Mouse (Mus musculus): ENCODE data around the gene Tjap1. TPM values are rescaled to one million over a fixed set of nuclear protein-coding genes. Genes with fewer than 3 reads are reported as not detected.

The Tjap1 gene
- total and polyA plus RNA-seq, 3 experiments = 12.9 to 41.2 TPM; not detected in 1

DNA sequence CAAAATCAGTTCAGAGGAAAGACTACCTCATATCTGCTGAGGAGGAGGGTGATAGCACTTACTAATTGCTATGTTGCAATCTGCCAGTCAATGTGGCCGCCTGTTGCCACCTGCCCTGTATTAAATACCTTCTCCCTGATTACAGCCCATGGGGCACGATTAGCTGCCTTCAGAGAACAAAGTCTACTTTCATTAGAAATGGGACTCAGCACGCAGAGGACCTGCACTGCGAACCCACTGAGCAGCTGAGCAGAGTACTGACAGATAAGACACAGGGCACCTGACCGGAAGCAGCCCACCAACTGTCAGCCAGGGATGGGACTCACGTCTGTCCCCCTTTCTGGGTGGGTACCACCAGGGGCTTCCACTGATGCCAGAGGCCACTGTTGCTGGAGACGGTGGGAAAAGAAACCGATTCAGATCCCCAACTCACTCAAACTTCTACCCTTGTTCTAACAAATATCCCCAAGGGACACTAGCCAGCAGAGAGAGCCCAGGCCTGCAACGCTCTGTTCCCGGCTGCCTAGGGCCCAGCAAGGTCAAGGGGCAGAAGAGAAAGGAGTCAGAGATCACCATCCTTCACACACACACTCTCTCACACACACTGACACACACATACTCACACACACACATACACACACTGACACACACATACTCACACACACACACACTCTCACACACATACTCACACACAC is 14.7 kb downstream of the Tjap1 start:
- H3K9ac ChIP-seq (ENCODE audit: control insufficient read depth, low read depth, low read length, poor library complexity, severe bottlenecking) = no peak overlapping the region
- H3K36me3 ChIP-seq (ENCODE audit: control insufficient read depth in 1 of 2, insufficient read depth in 2 of 2, low read length in 2 of 2) = peaks cover 0 to 8% of the 10 kb centered on the region in 2 experiments; a peak in 2 of 4 replicates
- H3K79me2 ChIP-seq (ENCODE audit: control insufficient read depth, insufficient read depth, low read length, poor library complexity) = no peaks in the 10 kb centered on the region
- TF ChIP-seq MAFK (IDR thresholded peaks at IDR 0.05; ENCODE audit: borderline replicate concordance, low read depth, low read length) (no peak), MYB (IDR thresholded peaks at IDR 0.05; ENCODE audit: low read depth, low read length) (no peak), SMC3 (IDR thresholded peaks at IDR 0.05; ENCODE audit: low read depth, low read length) (no peak), RCOR1 (IDR thresholded peaks at IDR 0.05; ENCODE audit: low read depth, low read length) (no peak), USF1 (IDR thresholded peaks at IDR 0.05; ENCODE audit: low read depth, low read length) (no peak), USF2 (IDR thresholded peaks at IDR 0.05; ENCODE audit: borderline replicate concordance in 1 of 2, insufficient read depth in 1 of 2, low read depth in 1 of 2, low read length in 2 of 2) (no peak), ZNF384 (IDR thresholded peaks at IDR 0.05; ENCODE audit: low read depth, low read length) (no peak), EP300 (IDR thresholded peaks at IDR 0.05; ENCODE audit: low read depth in 1 of 2, low read length in 2 of 2) (no peak), SIN3A (IDR thresholded peaks at IDR 0.05; ENCODE audit: low read length) (no peak), JUND (IDR thresholded peaks at IDR 0.05; ENCODE audit: low read depth, low read length) (no peak), ELF1 (IDR thresholded peaks at IDR 0.05; ENCODE audit: low read depth, low read length) (no peak), ZC3H11A (IDR thresholded peaks at IDR 0.05; ENCODE audit: low read depth, low read length) (no peak), GABPA (IDR thresholded peaks at IDR 0.05; ENCODE audit: low read depth, low read length) (no peak), RAD21 (IDR thresholded peaks at IDR 0.05; ENCODE audit: low read depth, low read length) (no peak), POLR2AphosphoS2 (IDR thresholded peaks at IDR 0.05; ENCODE audit: low read length) (no peak), BHLHE40 (IDR thresholded peaks at IDR 0.05; ENCODE audit: borderline replicate concordance, low read depth, low read length) (no peak), E2F4 (IDR thresholded peaks at IDR 0.05; ENCODE audit: borderline replicate concordance, low read depth, low read length) (no peak), ZKSCAN1 (IDR thresholded peaks at IDR 0.05; ENCODE audit: low read depth, low read length) (no peak), POLR2AphosphoS5 (IDR thresholded peaks at IDR 0.05; ENCODE audit: borderline replicate concordance, low read depth, low read length) (no peak)
- no peak for DNase-seq (ENCODE audit: low read depth, low spot score)
- no peaks in the 10 kb centered on the region for H3K27me3 ChIP-seq (ENCODE audit: control insufficient read depth in 1 of 2, insufficient read depth in 2 of 2, low read length in 2 of 2)
- no peak overlapping the region for H3K27ac ChIP-seq (ENCODE audit: control insufficient read depth, low read depth, low read length)
- no peaks in the 10 kb centered on the region for H3K9me3 ChIP-seq (replicated peaks; ENCODE audit: insufficient read depth, low read length)
- H3K4me1 ChIP-seq (ENCODE audit: control insufficient read depth in 1 of 2, insufficient read depth in 2 of 2, low read length in 2 of 2) = no peaks in the 10 kb centered on the region
- no peak overlapping the region for H3K4me3 ChIP-seq (ENCODE audit: control insufficient read depth in 1 of 2, insufficient read depth in 1 of 2, low read depth in 2 of 2, low read length in 2 of 2)

DNA sequence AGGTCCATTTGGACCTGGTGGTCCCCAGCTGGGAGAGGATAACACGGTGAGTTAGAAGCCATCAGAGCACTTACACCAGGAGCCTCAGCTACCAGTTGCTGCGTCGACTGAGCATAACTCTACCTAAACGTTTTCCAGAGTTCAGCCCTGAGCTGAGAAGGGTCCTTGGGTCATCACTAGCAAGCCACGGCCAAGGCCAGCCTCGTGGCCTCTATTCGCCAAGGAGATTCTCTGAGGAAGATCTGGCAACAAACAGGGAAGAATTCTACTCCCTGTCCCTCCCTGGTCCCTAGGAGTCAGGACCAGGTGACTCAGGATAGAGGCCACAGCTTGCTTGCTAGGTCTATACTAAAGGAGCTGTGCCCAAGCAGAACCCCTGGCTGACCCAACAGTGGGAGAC is 15.3 kb downstream of the Tjap1 start:
- Histone ChIP-seq H3K4me3 (ENCODE audit: control insufficient read depth in 1 of 2, insufficient read depth in 1 of 2, low read depth in 2 of 2, low read length in 2 of 2) (no peak overlapping the region), H3K36me3 (ENCODE audit: control insufficient read depth in 1 of 2, insufficient read depth in 2 of 2, low read length in 2 of 2) (peaks cover 0 to 8% of the 10 kb centered on the region in 2 experiments; a peak in 2 of 4 replicates), H3K4me1 (ENCODE audit: control insufficient read depth in 1 of 2, insufficient read depth in 2 of 2, low read length in 2 of 2) (no peaks in the 10 kb centered on the region), H3K27me3 (ENCODE audit: control insufficient read depth in 1 of 2, insufficient read depth in 2 of 2, low read length in 2 of 2) (no peaks in the 10 kb centered on the region), H3K27ac (ENCODE audit: control insufficient read depth, low read depth, low read length) (no peak overlapping the region), H3K79me2 (ENCODE audit: control insufficient read depth, insufficient read depth, low read length, poor library complexity) (no peaks in the 10 kb centered on the region), H3K9ac (ENCODE audit: control insufficient read depth, low read depth, low read length, poor library complexity, severe bottlenecking) (no peak overlapping the region), H3K9me3 (replicated peaks; ENCODE audit: insufficient read depth, low read length) (no peaks in the 10 kb centered on the region)
- DNase-seq (ENCODE audit: low read depth, low spot score) = no peak
- TF ChIP-seq ZKSCAN1 (IDR thresholded peaks at IDR 0.05; ENCODE audit: low read depth, low read length) = no peak
- TF ChIP-seq HCFC1 (IDR thresholded peaks at IDR 0.05; ENCODE audit: low read depth, low read length) = no peak
- TF ChIP-seq BHLHE40 (IDR thresholded peaks at IDR 0.05; ENCODE audit: borderline replicate concordance, low read depth, low read length) = no peak
- no peak for TF ChIP-seq MAX (IDR thresholded peaks at IDR 0.05; ENCODE audit: low read length)
- TF ChIP-seq RAD21 (IDR thresholded peaks at IDR 0.05; ENCODE audit: low read depth, low read length) = no peak
- no peak for TF ChIP-seq MYB (IDR thresholded peaks at IDR 0.05; ENCODE audit: low read depth, low read length)
- TF ChIP-seq MAFK (IDR thresholded peaks at IDR 0.05; ENCODE audit: borderline replicate concordance, low read depth, low read length) = no peak
- no peak for TF ChIP-seq NRF1 (IDR thresholded peaks at IDR 0.05; ENCODE audit: insufficient read depth, low read depth, low read length, poor library complexity, severe bottlenecking)
- TF ChIP-seq POLR2AphosphoS5 (IDR thresholded peaks at IDR 0.05; ENCODE audit: borderline replicate concordance, low read depth, low read length) = no peak

Data from MEL (cell line).